Mouse (Mus musculus) c-Kit-positive CD71-negative TER-119-negative erythroid progenitor cells, embryonic 14.5 days (primary cell): ENCODE results near the gene Camsap3.

Experiments
- DNase-seq: peaks from one replicate; pipeline ENCODE4 v3.0.0-alpha.2; 2013; ENCODE audit warnings: low read depth

The Camsap3 gene

DNA sequence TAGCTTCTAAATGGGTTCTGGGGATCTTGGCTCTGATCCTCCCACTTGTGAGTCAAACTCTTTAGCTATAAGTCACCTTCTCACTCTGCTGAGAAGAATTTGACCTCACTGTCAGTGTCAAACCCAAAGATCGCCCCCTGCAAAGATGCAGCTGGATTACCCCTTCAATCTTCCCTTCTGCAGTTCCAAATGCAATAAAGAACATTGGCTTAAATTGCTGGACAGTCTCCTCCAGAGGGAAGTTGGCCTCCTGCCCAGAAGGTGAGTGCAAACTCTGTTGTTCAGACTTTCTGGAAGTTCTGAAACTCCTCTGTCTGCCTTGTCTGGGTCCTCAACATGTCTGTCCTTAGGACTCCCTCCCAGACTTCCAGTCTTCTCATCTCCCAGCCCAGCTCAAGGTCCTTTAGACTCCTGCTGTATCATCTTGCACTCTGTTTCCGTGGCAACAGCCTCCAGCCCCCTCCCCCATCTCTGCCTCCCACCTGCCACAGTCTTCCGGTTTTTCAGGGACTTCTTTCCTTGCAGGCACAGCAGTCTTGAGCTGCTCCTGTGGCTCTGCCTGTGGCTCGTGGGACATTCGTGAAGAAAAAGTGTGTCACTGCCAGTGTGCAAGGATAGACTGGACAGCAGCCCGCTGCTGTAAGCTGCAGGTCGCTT is 69.8 kb downstream of the Camsap3 start:
- no peak for DNase-seq
